Mouse (Mus musculus) kidney, adult 2 months (tissue): ENCODE data around the gene Ttl. TPM values are rescaled to one million over a fixed set of nuclear protein-coding genes. Genes with fewer than 3 reads are reported as not detected.

ENCODE experiments used
- DNase-seq: peaks from one replicate; pipeline ENCODE4 v3.0.0; 2021
- H3K27ac ChIP-seq: fragments of 200-500 bp; 2 replicates; pipeline ENCODE4 v1.5.1; 2012; ENCODE audit warnings: low read depth, low read length, control low read depth, inconsistent platforms; ENCODE audit not compliant: insufficient read depth
- H3K27me3 ChIP-seq: fragments of 200-500 bp; replicated peaks from 2 replicates; pipeline ENCODE4 v1.6.1; 2012; ENCODE audit warnings: mild to moderate bottlenecking, moderate library complexity, low read length, inconsistent platforms; ENCODE audit not compliant: control insufficient read depth, insufficient read depth
- H3K36me3 ChIP-seq: fragments of 200-500 bp; 2 replicates; pipeline ENCODE4 v1.6.1; 2012; ENCODE audit warnings: mild to moderate bottlenecking, moderate library complexity, low read length, inconsistent platforms; ENCODE audit not compliant: control insufficient read depth, insufficient read depth
- H3K4me1 ChIP-seq: fragments of 200-500 bp; 2 replicates; pipeline ENCODE4 v1.6.1; 2011; ENCODE audit warnings: low read length; ENCODE audit not compliant: control insufficient read depth, insufficient read depth
- H3K4me3 ChIP-seq: fragments of 200-500 bp; 2 replicates; pipeline ENCODE4 v1.5.1; 2011; ENCODE audit warnings: mild to moderate bottlenecking, low read depth, low read length, control low read depth; ENCODE audit not compliant: insufficient read depth
- CTCF ChIP-seq: fragments of 200-500 bp; conservative IDR thresholded peaks from 2 replicates; pipeline ENCODE4 v1.5.1; 2011; ENCODE audit warnings: low read depth, mild to moderate bottlenecking, control low read depth, low read length, moderate library complexity, mixed read lengths; ENCODE audit not compliant: insufficient read depth, insufficient read length
- POLR2A ChIP-seq: fragments of 200-500 bp; IDR thresholded peaks from one replicate; pipeline ENCODE4 v1.6.1; 2011; ENCODE audit warnings: low read depth, low read length, control low read depth
- WGBS: fragments of 180-500 bp; shearing (Covaris S2); methylation state at CpG from one replicate; pipeline ENCODE4 v1.1.7; 2018; 5-methylcytosine and 5-hydroxymethylcytosine counted together
- polyA plus RNA-seq: library from polyadenylated mRNA; depleted of rRNA; stranded (reverse); fragments of >200 nt; gene quantifications from 2 replicates; pipeline ENCODE4 v1.2.3, GENCODE M21; 2012

Gene Ttl
- polyA plus RNA-seq, 1 experiment: 6.6 TPM

DNA sequence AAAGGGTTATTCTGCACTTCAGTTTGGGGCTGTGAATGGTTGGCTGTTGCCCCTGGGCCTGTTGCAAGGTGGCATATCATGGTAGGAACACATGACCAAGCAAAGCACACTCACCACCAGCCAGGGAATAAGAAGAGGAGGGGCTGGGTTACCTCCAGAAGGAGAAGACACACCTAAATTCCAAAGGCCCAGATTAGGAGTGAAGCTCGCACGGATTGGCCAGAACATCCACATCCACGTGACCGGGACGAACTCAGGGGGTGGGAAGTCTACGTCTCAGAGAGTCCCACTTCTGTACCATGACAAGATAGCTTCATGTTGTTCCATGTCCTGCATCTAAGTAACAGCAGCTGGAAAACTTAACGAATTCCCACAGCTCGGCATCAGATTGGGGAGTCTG lies 8.5 kb upstream of the Ttl start:
- no peak overlapping the region for H3K27ac ChIP-seq
- TF ChIP-seq CTCF (no peak), POLR2A (no peak)
- H3K27me3 ChIP-seq: no peaks in the 10 kb centered on the region
- WGBS: 94% methylated on average over 8 of the region's 8 CpGs
- H3K4me3 ChIP-seq: no peak overlapping the region
- H3K36me3 ChIP-seq: no peaks in the 10 kb centered on the region
- DNase-seq: no peak
- no peaks in the 10 kb centered on the region for H3K4me1 ChIP-seq

DNA sequence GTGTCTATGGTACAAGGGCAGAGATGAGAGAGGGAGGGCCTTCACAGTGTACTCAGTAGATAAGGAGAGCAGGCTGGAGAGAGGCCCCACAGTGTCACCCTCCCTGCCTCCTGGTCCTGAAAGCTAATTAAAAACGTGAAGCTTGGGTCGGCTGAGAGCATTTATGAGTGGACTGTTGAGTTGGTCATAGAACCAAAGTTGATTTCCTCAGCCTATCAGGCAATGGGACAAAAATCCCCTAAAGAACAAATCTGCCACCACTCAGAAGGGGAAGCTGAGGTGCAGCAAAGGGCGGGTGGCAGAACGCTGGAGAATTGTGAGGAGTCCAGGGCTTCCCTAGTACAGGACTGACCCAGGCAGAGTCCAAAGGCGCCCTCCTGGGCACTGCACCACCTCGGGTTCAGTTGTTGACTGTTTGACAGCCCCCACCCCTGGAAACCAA lies 7.8 kb upstream of the Ttl start:
- Histone ChIP-seq H3K27ac (no peak overlapping the region), H3K4me1 (no peaks in the 10 kb centered on the region), H3K27me3 (no peaks in the 10 kb centered on the region), H3K36me3 (no peaks in the 10 kb centered on the region), H3K4me3 (no peak overlapping the region)
- TF ChIP-seq CTCF (no peak), POLR2A (no peak)
- DNase-seq: no peak
- WGBS: 85% methylated on average over 6 of the region's 6 CpGs

DNA sequence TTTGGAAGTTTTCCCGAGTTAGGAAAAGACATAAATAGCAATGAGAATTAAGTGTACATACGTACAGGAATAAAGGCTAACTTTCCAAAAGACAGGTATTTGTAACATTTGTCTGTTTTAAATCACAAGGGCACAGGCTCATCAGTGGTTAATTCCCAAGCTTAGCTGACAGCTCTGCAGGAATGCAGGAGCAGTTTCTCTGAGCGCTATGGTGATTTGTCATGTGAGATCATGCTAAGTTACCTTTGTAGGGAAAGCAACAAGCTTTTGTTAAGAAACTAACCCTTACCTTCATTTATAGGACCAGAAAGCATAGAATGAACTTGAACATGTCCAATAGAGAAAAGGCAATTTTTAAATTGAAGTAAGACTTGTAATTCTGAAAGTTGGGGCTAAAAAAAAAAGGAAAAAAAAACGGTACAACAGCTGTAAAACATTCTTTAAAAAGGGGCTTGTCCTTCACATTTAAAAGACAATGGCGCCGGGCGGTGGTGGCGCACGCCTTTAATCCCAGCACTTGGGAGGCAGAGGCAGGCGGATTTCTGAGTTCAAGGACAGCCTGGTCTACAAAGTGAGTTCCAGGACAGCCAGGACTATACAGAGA lies 4.2 kb upstream of the Ttl start:
- 74% methylated on average over 10 of the region's 10 CpGs for WGBS
- no peak for DNase-seq
- TF ChIP-seq CTCF (no peak), POLR2A (no peak)

DNA sequence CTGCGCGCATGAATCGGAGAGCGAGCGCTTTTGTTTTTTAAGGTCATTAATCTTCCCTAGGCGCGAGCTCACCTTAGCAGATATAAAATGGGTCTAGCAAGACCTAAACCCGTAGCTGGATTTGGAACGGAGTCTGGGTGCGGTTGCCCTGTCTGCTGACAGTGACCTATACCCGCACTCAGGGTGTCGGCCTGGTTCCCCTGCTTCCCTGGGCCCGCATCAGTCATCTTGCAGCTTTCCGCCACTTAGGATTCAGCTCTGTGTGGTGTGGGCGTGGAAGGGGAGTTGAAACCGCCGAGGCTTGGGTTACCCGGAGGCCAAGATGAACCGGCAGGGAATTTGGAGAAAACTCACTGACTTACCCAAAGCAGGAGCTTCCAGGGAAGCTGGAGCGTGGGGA lies 584 bp downstream of the Ttl start:
- under 1% methylated on average over 20 of the region's 20 CpGs for WGBS
- TF ChIP-seq POLR2A (no peak), CTCF (no peak)

More for the DNA sequence above, 4.2 kb upstream of the Ttl start:
- no peaks in the 10 kb centered on the region for H3K36me3 ChIP-seq
- H3K4me3 ChIP-seq: no peak overlapping the region
- H3K27ac ChIP-seq: no peak overlapping the region
- no peaks in the 10 kb centered on the region for H3K4me1 ChIP-seq
- H3K27me3 ChIP-seq: no peaks in the 10 kb centered on the region

DNA sequence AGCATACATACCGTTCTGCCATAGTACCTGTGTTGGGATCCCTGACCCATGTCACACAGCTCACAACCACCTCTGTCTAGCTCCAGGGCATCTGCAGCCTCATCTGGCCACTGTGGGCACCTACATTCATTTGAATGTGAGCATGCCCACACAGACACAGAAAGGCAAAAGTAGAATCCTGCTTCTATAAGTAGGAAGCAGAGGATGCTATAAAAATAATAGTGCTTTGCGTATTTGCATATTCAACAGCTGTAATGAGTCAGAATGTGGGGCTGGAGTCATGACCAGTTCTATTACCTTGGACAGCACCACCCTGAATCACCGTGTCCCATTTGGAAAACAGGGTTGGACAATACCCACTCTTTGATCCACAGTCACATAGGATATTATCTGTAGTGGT lies 4.6 kb downstream of the Ttl start:
- no peak for DNase-seq
- Histone ChIP-seq H3K27me3 (no peaks in the 10 kb centered on the region), H3K4me1 (no peaks in the 10 kb centered on the region), H3K36me3 (no peaks in the 10 kb centered on the region), H3K27ac (no peak overlapping the region), H3K4me3 (no peak overlapping the region)
- TF ChIP-seq CTCF: no peak
- no peak for TF ChIP-seq POLR2A
- 78% methylated on average over 3 of the region's 3 CpGs for WGBS

More for the DNA sequence above, 584 bp downstream of the Ttl start:
- H3K27ac ChIP-seq: 0 out of 2 replicates have a peak overlapping the region, but pooled peaks have one; percentile 8
- no peaks in the 10 kb centered on the region for H3K4me1 ChIP-seq
- DNase-seq: peak; percentile 48
- peak overlapping the region; percentile 90 for H3K4me3 ChIP-seq
- H3K36me3 ChIP-seq: no peaks in the 10 kb centered on the region
- H3K27me3 ChIP-seq: no peaks in the 10 kb centered on the region

DNA sequence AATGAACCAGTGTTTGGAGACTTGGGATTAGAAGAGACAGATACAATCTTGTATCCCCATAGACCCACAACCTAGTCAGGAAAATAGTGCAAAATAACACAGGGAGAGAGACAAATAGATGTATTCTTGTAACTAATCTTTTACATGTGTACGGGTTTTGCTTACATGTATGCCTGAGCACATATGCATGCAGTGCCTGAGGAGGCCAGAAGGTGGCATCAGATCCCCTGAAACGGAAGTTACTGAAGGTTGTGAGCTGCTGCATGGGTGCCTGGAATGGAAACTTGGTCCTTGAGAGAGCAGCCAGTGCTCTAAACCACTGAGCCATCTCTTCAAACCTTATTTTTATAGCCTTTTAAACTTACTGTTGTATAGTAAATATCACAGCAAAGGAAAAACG lies 12.6 kb downstream of the Ttl start:
- Histone ChIP-seq H3K27ac (no peak overlapping the region), H3K27me3 (no peaks in the 10 kb centered on the region), H3K36me3 (no peaks in the 10 kb centered on the region), H3K4me1 (no peaks in the 10 kb centered on the region), H3K4me3 (no peak overlapping the region)
- DNase-seq: peak; percentile 28
- 86% methylated on average over 3 of the region's 3 CpGs for WGBS
- TF ChIP-seq CTCF (peak; percentile 45), POLR2A (no peak)

DNA sequence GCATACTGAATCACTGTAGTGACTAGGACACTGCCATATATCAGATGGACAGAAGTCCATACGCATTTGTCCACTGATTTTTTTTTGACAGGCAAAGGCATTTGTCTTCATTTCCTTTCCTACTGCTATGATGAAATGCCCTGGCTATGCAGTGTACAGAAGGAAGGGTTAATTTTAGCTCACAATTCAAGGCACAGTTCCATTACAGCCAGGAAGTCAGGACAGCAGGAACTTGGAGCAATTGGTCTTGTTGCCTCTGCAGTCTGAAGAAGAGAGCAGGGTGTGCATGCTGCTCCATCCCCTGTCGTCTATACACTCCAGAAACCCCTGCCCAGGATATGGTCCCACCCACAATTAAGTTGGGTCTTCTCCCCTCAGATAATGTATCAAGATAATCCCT lies 13.5 kb downstream of the Ttl start:
- Histone ChIP-seq H3K27me3 (no peaks in the 10 kb centered on the region), H3K4me3 (no peak overlapping the region), H3K27ac (no peak overlapping the region), H3K36me3 (no peaks in the 10 kb centered on the region), H3K4me1 (no peaks in the 10 kb centered on the region)
- TF ChIP-seq CTCF (no peak), POLR2A (no peak)
- DNase-seq: no peak
- WGBS: 73% methylated on average over 2 of the region's 2 CpGs

DNA sequence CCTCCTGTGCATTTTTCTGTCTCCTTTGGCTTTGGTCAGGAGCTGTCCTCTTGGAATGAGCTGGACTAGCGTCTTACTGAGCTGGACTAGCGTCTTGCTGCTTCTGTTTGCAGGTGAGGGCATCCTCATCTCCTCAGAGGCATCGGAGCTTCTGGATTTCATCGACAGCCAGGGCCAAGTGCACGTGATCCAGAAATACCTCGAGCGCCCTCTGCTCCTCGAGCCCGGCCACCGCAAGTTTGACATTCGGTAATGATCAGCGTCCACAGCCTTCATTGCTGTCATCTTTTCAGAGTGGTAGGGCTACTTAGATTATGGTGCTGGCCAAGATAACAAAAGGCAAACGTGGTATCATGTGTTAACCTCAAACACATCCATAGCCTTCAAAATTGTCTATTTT lies 15.4 kb downstream of the Ttl start:
- WGBS: 70% methylated on average over 13 of the region's 13 CpGs
- Histone ChIP-seq H3K27me3 (no peaks in the 10 kb centered on the region), H3K4me1 (no peaks in the 10 kb centered on the region), H3K4me3 (no peak overlapping the region), H3K36me3 (no peaks in the 10 kb centered on the region), H3K27ac (no peak overlapping the region)
- TF ChIP-seq POLR2A (no peak), CTCF (0 out of 2 replicates have a peak, but pooled peaks have one; percentile 19)
- no peak for DNase-seq
